Mouse (Mus musculus) heart, postnatal 10 days (tissue): Measurements from ENCODE around the gene Acss1. TPM values are rescaled to one million over a fixed set of nuclear protein-coding genes. Genes with fewer than 3 reads are reported as not detected.

Experiments used
- DNase-seq, 2 experiments: peaks; one replicate each; pipeline ENCODE4 v3.0.0; 2021
- intact Hi-C: fragments of 180-260 bp; cut with DNase I; formaldehyde crosslinking; loops from one replicate; pipeline ENCODE4 v1.15.1; 2025
- total RNA-seq, 2 experiments: library from RNA; stranded (reverse); gene quantifications; 2 replicates each; pipeline ENCODE4 v1.2.3; 2021

Acss1 gene
- total RNA-seq, 2 experiments from 2014 or later = 66.8 to 68.2 TPM

GRCm38 (mm10) chr2:150645225-150645624, 23.1 kb downstream of the Acss1 start:
- intact Hi-C loops = no loop called here
- no peak for DNase-seq

DNA sequence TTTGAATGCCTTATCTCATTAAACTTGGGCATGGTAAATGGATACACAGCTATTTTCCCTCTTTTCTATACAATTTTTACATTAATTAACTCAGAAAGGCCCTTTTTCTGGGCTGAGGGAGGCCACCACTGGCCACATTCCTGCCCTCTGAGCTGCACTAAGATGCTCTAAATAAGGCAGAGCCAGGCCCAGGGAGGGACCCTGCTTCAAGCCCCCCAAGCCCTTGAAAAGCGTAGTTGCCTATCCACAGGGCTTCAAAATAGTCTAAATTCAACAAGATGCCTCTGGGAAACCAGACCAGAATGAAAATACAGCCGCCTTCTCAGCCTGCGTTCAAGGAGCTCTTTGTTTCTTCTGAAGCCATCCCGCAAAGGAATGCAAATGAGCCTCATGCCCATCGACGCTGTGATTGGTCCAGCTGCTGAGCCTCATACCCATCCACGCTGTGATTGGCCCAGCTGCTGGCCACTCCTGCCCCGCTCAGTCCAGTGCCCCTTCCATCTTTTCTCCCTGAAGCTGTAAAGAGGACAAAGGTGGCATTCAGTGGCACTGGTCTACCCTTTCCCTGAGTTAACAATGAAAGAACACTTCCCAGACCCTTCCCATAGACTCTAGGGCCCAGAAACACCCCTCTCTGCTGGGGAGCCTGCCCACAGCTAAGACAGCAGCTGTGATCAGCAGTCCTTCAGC, 24.4 kb downstream of the Acss1 start:
- intact Hi-C loops = no loop called here
- no peak for DNase-seq

- intact Hi-C loops = no loop called here
- DNase-seq = no peak
Measured at GRCm38 (mm10) chr2:150643166-150643565, 25.1 kb downstream of the Acss1 start.

DNA sequence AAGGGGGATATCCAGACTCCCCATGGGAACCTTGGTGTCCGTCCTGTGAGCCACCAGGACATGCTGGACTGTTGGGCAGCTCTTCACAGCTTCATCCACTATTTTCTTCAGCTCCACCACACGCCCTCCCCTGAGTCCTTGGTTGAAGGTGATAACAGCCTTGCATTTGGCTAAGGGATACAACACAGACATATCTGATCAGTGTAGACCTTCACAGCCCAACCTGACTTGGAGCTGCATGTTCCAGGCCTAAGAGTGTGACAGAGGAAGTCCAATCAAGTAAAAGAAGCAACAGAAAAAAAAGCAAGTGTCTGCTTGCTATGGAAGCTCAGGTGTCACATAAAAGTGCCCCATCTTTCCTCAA, 29.9 kb downstream of the Acss1 start:
- intact Hi-C loops = no loop called here
- no peak for DNase-seq

GRCm38 (mm10) chr2:150637702-150638369, 30.5 kb downstream of the Acss1 start:
- intact Hi-C loops = no loop called here
- no peak for DNase-seq

DNA sequence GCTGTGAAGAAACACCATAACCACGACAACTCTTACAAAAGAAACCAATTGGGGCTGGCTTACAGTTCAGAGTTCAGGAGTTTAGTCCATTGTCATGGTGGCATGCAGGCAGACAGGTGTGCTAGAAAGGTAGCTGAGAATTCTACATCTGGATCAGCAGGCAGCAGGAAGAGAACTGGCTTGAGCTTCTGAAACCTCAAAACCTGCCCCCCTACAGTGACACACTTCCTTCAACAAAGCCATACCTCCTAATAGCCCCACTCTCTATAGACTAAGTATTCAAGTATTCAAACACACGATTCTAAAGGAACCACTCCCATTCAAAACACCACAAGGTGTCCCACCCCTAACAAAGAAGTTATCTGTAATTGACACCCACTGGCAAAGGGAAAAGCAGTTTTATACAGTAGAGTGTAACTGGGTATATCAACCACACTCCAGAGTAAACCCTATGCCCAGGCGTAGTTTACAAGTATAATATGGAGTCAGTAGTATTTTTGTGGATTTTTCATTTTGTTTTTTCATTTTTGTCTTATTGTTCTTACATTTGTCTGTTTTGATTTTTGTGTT, 32.3 kb downstream of the Acss1 start:
- intact Hi-C loops = no loop called here
- no peak for DNase-seq

- DNase-seq = no peak
Measured at GRCm38 (mm10) chr2:150629255-150629654, 39.0 kb downstream of the Acss1 start.

GRCm38 (mm10) chr2:150627140-150627539, 41.2 kb downstream of the Acss1 start:
- intact Hi-C loops = no loop called here
- DNase-seq = no peak

More at GRCm38 (mm10) chr2:150629255-150629654, 39.0 kb downstream of the Acss1 start:
- intact Hi-C loops = no loop called here

DNA sequence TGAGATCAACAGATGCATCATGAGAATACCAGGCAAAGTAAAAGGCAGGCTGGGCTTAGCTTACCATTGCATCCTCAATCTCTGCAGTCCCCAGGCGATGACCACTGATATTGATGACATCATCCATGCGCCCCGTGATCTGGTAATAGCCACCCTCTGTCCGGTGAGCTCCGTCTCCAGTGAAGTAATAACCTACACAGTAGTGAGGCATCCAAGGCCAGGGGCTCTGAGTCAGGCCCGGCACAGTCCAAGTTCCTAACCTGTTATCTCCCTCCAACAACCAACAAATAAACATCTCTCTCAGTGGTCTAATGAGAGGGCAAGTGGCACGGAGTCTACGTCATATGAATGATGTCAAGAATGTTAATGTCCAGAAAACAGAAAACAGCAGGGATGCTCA, 43.4 kb downstream of the Acss1 start:
- intact Hi-C loops = no loop called here
- no peak for DNase-seq

GRCm38 (mm10) chr2:150623957-150624356, 44.3 kb downstream of the Acss1 start:
- intact Hi-C loops = no loop called here

DNA sequence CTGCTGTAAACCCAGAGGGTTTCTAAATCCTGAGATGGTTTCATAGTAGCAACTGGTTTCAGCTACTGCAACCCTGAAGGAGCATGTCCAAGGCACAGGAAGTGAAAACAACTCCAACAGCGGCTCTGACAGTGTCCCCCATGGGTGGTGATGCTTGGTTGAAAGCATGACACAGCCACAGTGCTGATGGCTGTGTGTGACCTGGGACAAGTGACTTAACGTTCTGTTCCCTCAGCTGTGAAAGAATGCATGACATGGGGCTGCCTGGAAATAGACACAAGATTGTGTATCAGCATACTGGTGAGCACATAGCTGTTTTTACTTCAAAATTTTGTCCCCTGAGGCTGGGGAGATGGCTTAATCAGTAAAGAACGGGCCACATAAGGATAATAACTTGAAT, 46.6 kb downstream of the Acss1 start:
- DNase-seq = no peak
- intact Hi-C loops = no loop called here

More at GRCm38 (mm10) chr2:150623957-150624356, 44.3 kb downstream of the Acss1 start:
- no peak for DNase-seq

- DNase-seq = no peak
- intact Hi-C loops = loop anchor here (10.0 kb wide), 1 partner anchor 395 kb away; no protein-coding TSS in a partner anchor
Measured at GRCm38 (mm10) chr2:150610097-150610496, 58.2 kb downstream of the Acss1 start.

- intact Hi-C loops = loop anchor here (1.0 to 5.0 kb wide), 3 partner anchors 66 to 298 kb away; partner anchors contain the start of genes Gins1 and Pygb
- peak; percentile 83 to 85 for DNase-seq
Measured at GRCm38 (mm10) chr2:150608872-150609560, 59.3 kb downstream of the Acss1 start.

DNA sequence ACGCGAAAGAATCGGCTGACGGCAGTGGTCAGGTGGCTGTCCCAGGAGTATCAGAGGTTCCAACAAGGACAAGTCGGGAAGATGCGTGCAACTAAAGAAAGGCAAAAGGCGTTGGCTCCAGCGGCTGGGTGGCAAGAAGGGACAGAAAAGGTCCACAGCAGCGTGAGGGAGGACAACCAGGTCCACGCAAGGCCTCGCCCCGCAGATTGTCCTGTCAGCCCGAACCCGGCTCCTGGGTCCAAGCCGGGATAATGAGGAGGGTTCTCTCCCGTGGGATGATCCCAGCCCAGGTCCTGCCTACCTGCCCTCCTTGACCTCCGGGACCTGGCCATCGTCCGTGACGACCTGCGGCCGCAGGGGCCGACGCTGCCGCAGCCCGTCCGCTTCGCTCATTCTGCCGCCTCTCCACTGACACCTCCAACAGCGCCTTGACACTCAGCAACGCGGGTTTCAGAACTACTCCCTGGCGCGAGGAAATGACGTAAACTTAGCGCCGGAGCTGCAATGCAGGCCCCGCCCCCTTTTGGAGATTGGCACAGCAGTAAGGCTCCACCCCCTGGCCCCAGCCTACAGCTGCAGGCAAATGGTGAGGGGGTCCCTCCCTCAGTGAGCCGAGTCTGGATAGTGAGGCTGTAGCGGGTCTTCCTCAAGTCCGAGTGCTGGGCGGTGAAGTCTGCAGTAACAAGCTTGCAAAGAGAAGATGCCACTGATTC, 60.1 kb downstream of the Acss1 start, which contains the start of gene Apmap:
Apmap (minus strand) TSS at position 481 of the 713 bp plus-strand sequence.
- peak; percentile 98 to 99 for DNase-seq
- intact Hi-C loops = loop anchor here (5.0 kb wide), 2 partner anchors 179 to 299 kb away; partner anchors contain the start of genes Gins1 and Pygb

DNA sequence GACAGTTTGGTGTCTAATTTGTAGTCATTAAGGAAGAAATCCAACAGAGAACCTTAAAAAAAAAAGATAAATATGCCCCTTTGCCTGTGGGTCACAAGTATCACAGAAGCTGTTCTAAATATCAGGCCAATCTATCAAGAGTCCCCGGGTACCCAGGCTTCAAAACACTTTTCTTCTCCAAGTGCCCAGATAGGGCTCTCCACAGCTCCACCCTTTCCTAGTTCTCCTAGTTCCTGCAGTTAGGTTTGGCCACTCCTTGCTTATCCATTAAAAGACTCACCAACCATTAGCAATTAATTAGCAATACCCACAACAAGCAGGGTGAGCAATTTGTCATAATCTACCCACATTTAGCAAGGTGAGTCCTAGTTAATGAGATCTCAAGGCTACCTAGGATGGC, 61.2 kb downstream of the Acss1 start:
- DNase-seq = no peak
- intact Hi-C loops = loop anchor here (2.0 to 5.0 kb wide), 3 partner anchors 142 to 300 kb away; partner anchors contain the start of genes Entpd6, Gins1 and Pygb

- no peak for DNase-seq
- intact Hi-C loops = loop anchor here (5.0 kb wide), 2 partner anchors 182 to 302 kb away; partner anchors contain the start of genes Gins1 and Pygb
Measured at GRCm38 (mm10) chr2:150604802-150605201, 63.5 kb downstream of the Acss1 start.

DNA sequence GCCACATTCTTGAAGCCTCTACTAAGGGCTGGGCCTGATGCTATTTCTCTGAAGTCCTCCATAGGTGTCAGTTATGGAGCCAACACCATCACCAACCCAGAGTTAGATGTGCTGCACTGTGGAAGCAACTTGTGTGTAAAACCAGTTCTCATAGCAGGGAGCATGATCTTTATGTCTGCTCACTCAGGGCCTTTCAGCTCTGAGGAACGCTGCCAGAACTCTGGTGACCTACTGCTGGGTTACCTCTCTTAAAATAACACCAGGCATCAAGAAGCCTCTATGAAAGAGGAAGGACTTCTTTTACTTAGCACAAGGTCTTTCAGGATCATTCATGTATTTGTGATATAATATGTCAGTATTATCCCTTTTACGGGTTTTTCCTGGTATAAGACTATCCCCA, 66.1 kb downstream of the Acss1 start:
- intact Hi-C loops = no loop called here
- DNase-seq = peak; percentile 58 to 65

DNA sequence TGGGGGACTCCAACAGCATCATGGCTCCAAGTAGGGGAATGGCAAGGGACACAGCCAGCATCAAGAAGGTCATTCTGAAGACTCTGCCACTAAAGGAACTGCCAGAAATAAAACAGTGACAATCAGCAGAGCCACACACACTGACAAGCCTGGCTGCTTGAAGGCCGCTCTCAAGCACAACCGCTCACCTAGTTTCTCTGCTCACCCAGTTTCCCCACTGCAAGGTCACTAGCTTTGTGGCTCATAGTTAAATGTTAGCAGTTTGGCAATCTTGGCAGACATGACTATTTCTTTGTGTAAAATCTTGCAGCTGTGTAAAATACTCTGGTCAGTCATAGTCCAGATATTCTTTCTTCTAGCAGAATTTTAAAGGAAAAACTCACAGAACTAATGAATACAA, 68.0 kb downstream of the Acss1 start:
- DNase-seq = peak; percentile 23 to 40
- intact Hi-C loops = no loop called here

GRCm38 (mm10) chr2:150595411-150596190, 72.7 kb downstream of the Acss1 start:
- DNase-seq = no peak
- intact Hi-C loops = no loop called here
